Mouse (Mus musculus): Measurements from ENCODE around the gene Ibsp. TPM values are rescaled to one million over a fixed set of nuclear protein-coding genes. Genes with fewer than 3 reads are reported as not detected.

Gene Ibsp
- polyA plus RNA-seq, 1 experiment = not detected

GRCm38 (mm10) chr5:104327389-104327788 is 28.4 kb downstream of the Ibsp start:
- Histone ChIP-seq H3K4me3 (replicated peaks) (no peak overlapping the region), H3K36me3 (ENCODE audit: control insufficient read depth) (no peaks in the 10 kb centered on the region), H3K27me3 (ENCODE audit: control insufficient read depth) (no peaks in the 10 kb centered on the region), H3K9me3 (ENCODE audit: control insufficient read depth, low read length) (peaks cover 3% of the 10 kb centered on the region; the same call in 1 of the 2 replicates), H3K4me1 (ENCODE audit: control insufficient read depth) (no peaks in the 10 kb centered on the region)
- no peak for TF ChIP-seq GATA1 (IDR thresholded peaks at IDR 0.05; ENCODE audit: low read length)
- no peak for TF ChIP-seq TAL1 (IDR thresholded peaks at IDR 0.05; ENCODE audit: low read length)

DNA sequence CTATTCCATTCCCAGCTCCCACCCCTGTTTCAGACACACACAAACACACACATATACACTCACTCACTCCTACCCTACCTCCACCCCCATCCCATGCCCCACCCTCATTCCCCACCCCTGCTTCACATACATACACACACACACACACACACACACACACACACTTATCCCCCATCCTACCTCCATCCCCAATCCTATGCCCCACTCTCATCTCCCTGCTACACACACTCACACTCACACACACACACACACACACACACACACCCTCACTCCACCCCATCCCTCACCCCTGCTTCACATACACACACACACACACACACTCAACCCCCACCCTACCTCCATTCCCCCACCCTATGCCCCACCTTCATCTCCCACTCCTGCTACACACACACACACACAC is 28.9 kb downstream of the Ibsp start:
- TF ChIP-seq GATA1 (IDR thresholded peaks at IDR 0.05; ENCODE audit: low read length) (no peak), TAL1 (IDR thresholded peaks at IDR 0.05; ENCODE audit: low read length) (no peak)
- no peaks in the 10 kb centered on the region for H3K4me1 ChIP-seq (ENCODE audit: control insufficient read depth)
- no peaks in the 10 kb centered on the region for H3K27me3 ChIP-seq (ENCODE audit: control insufficient read depth)
- H3K36me3 ChIP-seq (ENCODE audit: control insufficient read depth) = no peaks in the 10 kb centered on the region
- H3K9me3 ChIP-seq (ENCODE audit: control insufficient read depth, low read length) = no peaks in the 10 kb centered on the region; the same call in 1 of the 2 replicates
- H3K4me3 ChIP-seq (replicated peaks) = no peak overlapping the region

GRCm38 (mm10) chr5:104328317-104328850 is 29.4 kb downstream of the Ibsp start:
- Histone ChIP-seq H3K9me3 (ENCODE audit: control insufficient read depth, low read length) (no peaks in the 10 kb centered on the region; the same call in 1 of the 2 replicates), H3K4me1 (ENCODE audit: control insufficient read depth) (no peaks in the 10 kb centered on the region), H3K4me3 (replicated peaks) (no peak overlapping the region), H3K36me3 (ENCODE audit: control insufficient read depth) (no peaks in the 10 kb centered on the region), H3K27me3 (ENCODE audit: control insufficient read depth) (no peaks in the 10 kb centered on the region)
- TF ChIP-seq GATA1 (IDR thresholded peaks at IDR 0.05; ENCODE audit: low read length) (no peak), TAL1 (IDR thresholded peaks at IDR 0.05; ENCODE audit: low read length) (no peak)

DNA sequence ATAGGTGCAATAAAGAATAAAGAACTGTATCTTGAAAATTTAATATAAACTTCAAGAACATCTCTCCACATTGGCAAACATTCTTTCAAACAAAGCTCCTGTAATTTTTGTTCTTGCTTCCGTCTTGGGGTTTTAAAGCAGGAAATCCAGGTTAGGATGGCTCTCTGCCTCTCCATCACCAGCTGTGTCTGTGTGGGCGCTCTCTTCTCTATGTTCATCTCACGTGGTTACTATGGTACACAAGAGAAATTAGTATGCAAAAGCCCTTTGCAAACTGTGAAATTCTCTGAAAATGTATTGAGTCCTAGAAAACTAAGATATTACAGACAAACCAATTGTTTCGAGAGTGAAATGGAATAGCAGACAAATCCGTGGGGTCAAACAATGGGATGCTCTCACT is 30.4 kb downstream of the Ibsp start:
- H3K36me3 ChIP-seq (ENCODE audit: control insufficient read depth) = no peaks in the 10 kb centered on the region
- no peaks in the 10 kb centered on the region for H3K4me1 ChIP-seq (ENCODE audit: control insufficient read depth)
- no peak for TF ChIP-seq TAL1 (IDR thresholded peaks at IDR 0.05; ENCODE audit: low read length)
- TF ChIP-seq GATA1 (IDR thresholded peaks at IDR 0.05; ENCODE audit: low read length) = no peak

DNA sequence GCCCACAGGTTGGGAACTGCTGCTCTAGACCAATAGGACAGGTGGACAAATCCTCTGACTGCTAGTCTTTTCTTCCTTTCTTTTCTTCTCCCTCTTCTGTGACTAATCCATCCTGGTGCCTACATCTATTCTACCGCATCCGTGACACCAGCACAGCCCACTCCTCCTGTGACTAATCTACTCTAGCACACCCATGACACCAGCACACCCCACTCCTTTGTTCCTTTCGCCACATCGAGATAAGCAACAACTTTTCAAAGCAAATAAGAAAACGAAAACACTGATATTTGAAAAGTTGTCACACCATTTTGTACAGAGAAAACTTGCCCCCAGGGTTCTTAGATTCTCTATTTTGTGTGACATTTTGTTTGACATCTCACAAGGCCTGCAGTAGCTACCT is 31.1 kb downstream of the Ibsp start:
- Histone ChIP-seq H3K27me3 (ENCODE audit: control insufficient read depth) (no peaks in the 10 kb centered on the region), H3K9me3 (ENCODE audit: control insufficient read depth, low read length) (no peaks in the 10 kb centered on the region; the same call in 1 of the 2 replicates), H3K4me3 (replicated peaks) (no peak overlapping the region), H3K4me1 (ENCODE audit: control insufficient read depth) (no peaks in the 10 kb centered on the region), H3K36me3 (ENCODE audit: control insufficient read depth) (no peaks in the 10 kb centered on the region)
- no peak for TF ChIP-seq TAL1 (IDR thresholded peaks at IDR 0.05; ENCODE audit: low read length)
- TF ChIP-seq GATA1 (IDR thresholded peaks at IDR 0.05; ENCODE audit: low read length) = no peak

More for the DNA sequence above, 30.4 kb downstream of the Ibsp start:
- Histone ChIP-seq H3K27me3 (ENCODE audit: control insufficient read depth) (no peaks in the 10 kb centered on the region), H3K4me3 (replicated peaks) (no peak overlapping the region), H3K9me3 (ENCODE audit: control insufficient read depth, low read length) (no peaks in the 10 kb centered on the region; the same call in 1 of the 2 replicates)

GRCm38 (mm10) chr5:104332296-104332695 is 33.3 kb downstream of the Ibsp start:
- TF ChIP-seq TAL1 (IDR thresholded peaks at IDR 0.05; ENCODE audit: low read length) (no peak), GATA1 (IDR thresholded peaks at IDR 0.05; ENCODE audit: low read length) (no peak)
- no peaks in the 10 kb centered on the region for H3K4me1 ChIP-seq (ENCODE audit: control insufficient read depth)
- no peaks in the 10 kb centered on the region; the same call in 1 of the 2 replicates for H3K9me3 ChIP-seq (ENCODE audit: control insufficient read depth, low read length)
- no peaks in the 10 kb centered on the region for H3K36me3 ChIP-seq (ENCODE audit: control insufficient read depth)
- H3K4me3 ChIP-seq (replicated peaks) = no peak overlapping the region
- H3K27me3 ChIP-seq (ENCODE audit: control insufficient read depth) = no peaks in the 10 kb centered on the region

DNA sequence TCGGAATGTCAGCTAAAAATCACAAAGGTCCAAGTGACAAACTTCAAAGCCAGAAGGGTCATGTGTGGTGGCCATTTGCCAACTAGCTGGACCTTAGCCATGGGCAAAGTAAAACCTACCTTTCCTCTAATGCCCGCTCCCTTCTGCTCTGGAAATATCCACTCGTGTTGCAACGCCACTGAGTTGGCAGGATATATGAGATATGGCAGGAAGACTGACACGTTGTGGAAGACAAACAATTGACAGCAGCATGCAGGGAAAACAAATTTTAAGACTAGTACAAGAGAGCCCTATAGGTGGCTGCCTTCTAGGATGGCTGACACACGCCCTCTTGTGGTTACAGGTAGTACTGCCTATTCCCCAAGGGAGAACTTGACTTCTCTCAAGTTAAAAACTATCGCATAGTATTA is 34.3 kb downstream of the Ibsp start:
- H3K27me3 ChIP-seq (ENCODE audit: control insufficient read depth) = no peaks in the 10 kb centered on the region
- no peaks in the 10 kb centered on the region for H3K36me3 ChIP-seq (ENCODE audit: control insufficient read depth)
- no peaks in the 10 kb centered on the region for H3K4me1 ChIP-seq (ENCODE audit: control insufficient read depth)
- no peak for TF ChIP-seq TAL1 (IDR thresholded peaks at IDR 0.05; ENCODE audit: low read length)
- no peak for TF ChIP-seq GATA1 (IDR thresholded peaks at IDR 0.05; ENCODE audit: low read length)
- H3K9me3 ChIP-seq (ENCODE audit: control insufficient read depth, low read length) = no peaks in the 10 kb centered on the region; the same call in 1 of the 2 replicates
- no peak overlapping the region for H3K4me3 ChIP-seq (replicated peaks)

DNA sequence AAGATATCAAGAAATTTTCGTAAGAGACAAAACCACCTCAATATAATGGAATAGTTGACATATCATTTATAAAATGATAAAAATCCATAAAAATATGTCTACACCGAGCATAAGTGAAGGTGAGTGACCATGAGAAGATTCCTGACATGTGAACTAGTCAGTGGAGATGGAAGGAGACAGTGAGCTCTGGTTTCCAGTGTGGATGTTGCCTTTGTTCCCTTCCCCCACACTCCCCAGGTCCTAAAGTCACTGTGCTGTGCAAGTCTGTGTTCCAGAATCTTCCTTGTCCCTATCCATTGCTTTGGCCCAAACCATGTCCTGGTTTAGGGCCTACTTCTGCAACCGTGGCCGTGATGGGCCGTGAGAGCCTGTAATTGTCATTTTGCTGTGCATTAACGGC is 34.7 kb downstream of the Ibsp start:
- no peaks in the 10 kb centered on the region; the same call in 1 of the 2 replicates for H3K9me3 ChIP-seq (ENCODE audit: control insufficient read depth, low read length)
- no peaks in the 10 kb centered on the region for H3K36me3 ChIP-seq (ENCODE audit: control insufficient read depth)
- no peaks in the 10 kb centered on the region for H3K27me3 ChIP-seq (ENCODE audit: control insufficient read depth)
- no peak overlapping the region for H3K4me3 ChIP-seq (replicated peaks)
- no peaks in the 10 kb centered on the region for H3K4me1 ChIP-seq (ENCODE audit: control insufficient read depth)
- TF ChIP-seq GATA1 (IDR thresholded peaks at IDR 0.05; ENCODE audit: low read length) = no peak
- no peak for TF ChIP-seq TAL1 (IDR thresholded peaks at IDR 0.05; ENCODE audit: low read length)

DNA sequence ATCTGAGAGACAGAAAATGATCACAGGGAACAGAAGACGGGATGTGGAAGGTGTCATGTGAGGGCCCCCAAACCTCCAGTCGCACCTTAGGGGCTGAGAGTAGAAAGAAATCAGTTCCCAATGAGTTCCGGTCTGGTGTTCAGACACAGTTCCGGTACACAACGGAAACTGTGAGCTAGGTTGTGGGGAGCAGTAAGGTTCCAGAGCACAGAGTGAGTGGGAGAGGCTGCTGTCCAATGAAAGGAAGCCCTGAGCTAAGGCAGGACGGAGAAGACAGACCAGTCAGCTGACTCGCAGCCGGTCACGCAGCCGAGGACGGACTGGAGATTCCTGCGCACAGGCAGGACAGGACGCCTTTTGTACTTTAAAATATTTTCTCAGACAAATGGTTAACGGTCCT is 35.5 kb downstream of the Ibsp start:
- no peaks in the 10 kb centered on the region; the same call in 1 of the 2 replicates for H3K9me3 ChIP-seq (ENCODE audit: control insufficient read depth, low read length)
- H3K4me1 ChIP-seq (ENCODE audit: control insufficient read depth) = no peaks in the 10 kb centered on the region
- no peak for TF ChIP-seq GATA1 (IDR thresholded peaks at IDR 0.05; ENCODE audit: low read length)
- TF ChIP-seq TAL1 (IDR thresholded peaks at IDR 0.05; ENCODE audit: low read length) = no peak
- H3K4me3 ChIP-seq (replicated peaks) = no peak overlapping the region
- no peaks in the 10 kb centered on the region for H3K36me3 ChIP-seq (ENCODE audit: control insufficient read depth)
- H3K27me3 ChIP-seq (ENCODE audit: control insufficient read depth) = no peaks in the 10 kb centered on the region

GRCm38 (mm10) chr5:104335962-104336361 is 37.0 kb downstream of the Ibsp start:
- Histone ChIP-seq H3K27me3 (ENCODE audit: control insufficient read depth) (no peaks in the 10 kb centered on the region), H3K4me1 (ENCODE audit: control insufficient read depth) (no peaks in the 10 kb centered on the region), H3K9me3 (ENCODE audit: control insufficient read depth, low read length) (no peaks in the 10 kb centered on the region; the same call in 1 of the 2 replicates), H3K36me3 (ENCODE audit: control insufficient read depth) (no peaks in the 10 kb centered on the region), H3K4me3 (replicated peaks) (no peak overlapping the region)
- TF ChIP-seq TAL1 (IDR thresholded peaks at IDR 0.05; ENCODE audit: low read length) (no peak), GATA1 (IDR thresholded peaks at IDR 0.05; ENCODE audit: low read length) (no peak)
